Mouse (Mus musculus) layer of hippocampus, postnatal 14 days (tissue): ENCODE measurements around the gene Qtrt1. TPM values are rescaled to one million over a fixed set of nuclear protein-coding genes. Genes with fewer than 3 reads are reported as not detected.

ENCODE experiments used
- total RNA-seq, 2 experiments: library from RNA; stranded (reverse); gene quantifications; 2 replicates each; pipeline ENCODE4 v1.2.3; 2021

Gene Qtrt1
- total RNA-seq, 2 experiments from 2014 or later: 32.0 to 33.9 TPM

Other genes with a start within 250 kb of the Qtrt1 start
- gene Pde4a, start 246.1 kb upstream of the Qtrt1 start, total RNA-seq: 10 to 100 TPM; 63.8 to 69.9 TPM
- 10 to 100 TPM; 52.5 to 55.7 TPM for gene Keap1, start 172.5 kb upstream of the Qtrt1 start, total RNA-seq
- 1 to 10 TPM; 8.8 to 9.7 TPM for gene S1pr5, start 163.4 kb upstream of the Qtrt1 start, total RNA-seq
- gene Atg4d, start 146.5 kb upstream of the Qtrt1 start, total RNA-seq: 10 to 100 TPM; 33.5 to 39.3 TPM
- 10 to 100 TPM; 32.1 to 33.4 TPM for gene Kri1, start 123.9 kb upstream of the Qtrt1 start, total RNA-seq
- gene Cdkn2d, start 120.4 kb upstream of the Qtrt1 start, total RNA-seq: 10 to 100 TPM; 58.9 to 62.0 TPM
- under 1 TPM in 1 of 2 experiments, not detected in 1; 0.50 TPM for gene Ap1m2, start 99.5 kb upstream of the Qtrt1 start, total RNA-seq
- 10 to 100 TPM; 53.4 to 61.0 TPM for gene Slc44a2, start 91.1 kb upstream of the Qtrt1 start, total RNA-seq
- gene Ilf3, start 44.0 kb upstream of the Qtrt1 start, total RNA-seq: 10 to 100 TPM; 78.1 to 91.5 TPM
- gene Dnm2, start 13.1 kb downstream of the Qtrt1 start, total RNA-seq: 10 to 100 TPM; 70.0 to 77.2 TPM
- gene Tmed1, start 98.4 kb downstream of the Qtrt1 start, total RNA-seq: 10 to 100 TPM; 13.7 to 15.0 TPM
- under 1 TPM; 0.51 to 0.64 TPM for gene AB124611, start 114.3 kb downstream of the Qtrt1 start, total RNA-seq
- 10 to 100 TPM; 66.5 to 68.8 TPM for gene Carm1, start 135.1 kb downstream of the Qtrt1 start, total RNA-seq
- gene Timm29, start 180.9 kb downstream of the Qtrt1 start, total RNA-seq: 10 to 100 TPM; 54.3 to 56.9 TPM
- gene Yipf2, start 181.0 kb downstream of the Qtrt1 start, total RNA-seq: 10 to 100 TPM; 14.7 to 15.9 TPM
- 100 to 1,000 TPM; 121 to 123 TPM for gene Smarca4, start 204.3 kb downstream of the Qtrt1 start, total RNA-seq